Mouse (Mus musculus) heart, adult 11 months (tissue): ENCODE measurements around the gene Trim66.

Source experiments
- DNase-seq: peaks from one replicate; pipeline ENCODE4 v3.0.0; 2022

Trim66 gene

GRCm38 (mm10) chr7:109442739-109443138, 65.2 kb downstream of the Trim66 start:
- peak; percentile 46 for DNase-seq

- peak; percentile 23 for DNase-seq
Observed at GRCm38 (mm10) chr7:109440697-109441269, 67.2 kb downstream of the Trim66 start.

GRCm38 (mm10) chr7:109438781-109439591, 68.9 kb downstream of the Trim66 start, which contains the start of gene Stk33:
Stk33 (minus strand) TSS chr7:109439081.
- DNase-seq: peak; percentile 96

GRCm38 (mm10) chr7:109424422-109425159, 83.3 kb downstream of the Trim66 start:
- DNase-seq: no peak

- DNase-seq: no peak
Observed at GRCm38 (mm10) chr7:109422803-109423202, 85.1 kb downstream of the Trim66 start.

GRCm38 (mm10) chr7:109405491-109405890, 102.4 kb downstream of the Trim66 start:
- DNase-seq: no peak

- DNase-seq: no peak
Observed at GRCm38 (mm10) chr7:109399299-109399698, 108.6 kb downstream of the Trim66 start.
